Mouse (Mus musculus) spleen, adult 2 months (tissue): Measurements from ENCODE around the gene Ankrd39.

ENCODE experiments used
- CTCF ChIP-seq: fragments of 200-500 bp; IDR thresholded peaks from 2 replicates; pipeline ENCODE4 v1.5.1; 2011; ENCODE audit warnings: mild to moderate bottlenecking, inconsistent platforms; ENCODE audit not compliant: insufficient read depth, insufficient read length, insufficient replicate concordance; ENCODE audit errors: extremely low read depth
- POLR2A ChIP-seq: fragments of 200-500 bp; IDR thresholded peaks from 2 replicates; pipeline ENCODE4 v1.6.1; 2011; ENCODE audit warnings: low read depth, low read length, inconsistent platforms

GRCm38 (mm10) chr1:36557457-36558011 is 10.3 kb upstream of the Ankrd39 start:
- no peak for TF ChIP-seq POLR2A
- no peak for TF ChIP-seq CTCF
